Mouse (Mus musculus) midbrain, embryonic 11.5 days (tissue): Measurements from ENCODE around the gene Tmem63c. TPM values are rescaled to one million over a fixed set of nuclear protein-coding genes. Genes with fewer than 3 reads are reported as not detected.
A peak's percentile ranks its signal among the peaks of the same experiment; 100 is the strongest.

Source experiments
- ATAC-seq: fragments of 200-750 bp; cut with Nextera tagmentation; 2 replicates; pipeline ENCODE4 v1.8.0; 2017; ENCODE audit warnings: moderate TSS enrichment, moderate library complexity; ENCODE audit not compliant: low FRiP score
- DNase-seq: peaks from one replicate; pipeline ENCODE4 v3.0.0; 2015; ENCODE audit warnings: low spot score; ENCODE audit errors: missing footprints
- H3K27ac ChIP-seq: fragments of 300-500 bp; sonication (generic); 2 replicates; pipeline ENCODE4 v1.5.1; 2014; ENCODE audit warnings: low read depth, low read length
- H3K27me3 ChIP-seq: fragments of 300-500 bp; sonication (generic); 2 replicates; pipeline ENCODE4 v1.6.1; 2014; ENCODE audit warnings: mild to moderate bottlenecking, low read length, moderate library complexity, mixed read lengths; ENCODE audit not compliant: control insufficient read depth, insufficient read depth
- H3K36me3 ChIP-seq: fragments of 300-500 bp; sonication (generic); 2 replicates; pipeline ENCODE4 v1.6.1; 2014; ENCODE audit warnings: mild to moderate bottlenecking, low read length, moderate library complexity, mixed read lengths; ENCODE audit not compliant: control insufficient read depth, insufficient read depth
- H3K4me1 ChIP-seq: fragments of 300-500 bp; sonication (generic); 2 replicates; pipeline ENCODE4 v1.6.1; 2014; ENCODE audit warnings: low read length; ENCODE audit not compliant: control insufficient read depth, insufficient read depth
- H3K4me2 ChIP-seq: fragments of 300-500 bp; sonication (generic); 2 replicates; pipeline ENCODE4 v1.6.1; 2014; ENCODE audit warnings: mild to moderate bottlenecking, moderate library complexity
- H3K4me3 ChIP-seq: fragments of 300-500 bp; sonication (generic); 2 replicates; pipeline ENCODE4 v1.5.1; 2014; ENCODE audit warnings: low read depth, low read length
- H3K9ac ChIP-seq: fragments of 300-500 bp; sonication (generic); 2 replicates; pipeline ENCODE4 v1.6.1; 2014; ENCODE audit warnings: low read length
- H3K9me3 ChIP-seq: fragments of 300-500 bp; sonication (generic); 2 replicates; pipeline ENCODE4 v1.6.1; 2016; ENCODE audit warnings: low read length; ENCODE audit not compliant: control insufficient read depth
- WGBS: fragments of 180-500 bp; shearing (Covaris S2); extraction: QIAGEN DNeasy Blood & Tissue Kit; methylation state at CpG from one replicate; pipeline ENCODE4 v1.1.7; 2014; 5-methylcytosine and 5-hydroxymethylcytosine counted together
- polyA plus RNA-seq: library from polyadenylated mRNA; unstranded; fragments of >200 nt; fragmentation: Nextera tagmentation; extraction: Ambion mirVana; gene quantifications from 2 replicates; pipeline ENCODE4 v1.2.1, GENCODE M21; 2014

Gene Tmem63c
- 0.64 and 0.77 TPM in 2 replicates for polyA plus RNA-seq

GRCm38 (mm10) chr12:87021040-87021439, at the start of gene Tmem63c:
Tmem63c (plus strand) TSS chr12:87021340.
- Histone ChIP-seq H3K4me2 (no peak within 1 kb of the TSS), H3K27me3 (no peaks in the 10 kb centered on the region), H3K9ac (no peak within 1 kb of the TSS), H3K36me3 (no peaks in the 10 kb centered on the region), H3K4me1 (no peaks in the 10 kb centered on the region), H3K9me3 (no peaks in the 10 kb centered on the region), H3K4me3 (no peak within 1 kb of the TSS), H3K27ac (no peak within 1 kb of the TSS)
- DNase-seq, result no peak
- no peak for ATAC-seq
- 78% methylated on average over 6 of the region's 6 CpGs for WGBS

GRCm38 (mm10) chr12:86973216-86973615, 47.9 kb upstream of the Tmem63c start:
- Histone ChIP-seq H3K27ac (no peak overlapping the region), H3K9ac (no peak overlapping the region), H3K4me2 (no peak overlapping the region), H3K27me3 (peaks cover 2% of the 10 kb centered on the region; the same call in 1 of the 2 replicates), H3K36me3 (no peaks in the 10 kb centered on the region), H3K9me3 (no peaks in the 10 kb centered on the region), H3K4me1 (peaks cover 6% of the 10 kb centered on the region), H3K4me3 (no peak overlapping the region)
- no peak for DNase-seq
- no peak for ATAC-seq
- 80% methylated on average over 7 of the region's 7 CpGs for WGBS

- H3K4me3 ChIP-seq, result no peak overlapping the region
- 32% methylated on average over 8 of the region's 8 CpGs for WGBS
- ATAC-seq (no peak), DNase-seq (no peak)
- no peak overlapping the region for H3K27ac ChIP-seq
- H3K9me3 ChIP-seq, result no peaks in the 10 kb centered on the region
- H3K4me2 ChIP-seq, result no peak overlapping the region
- no peak overlapping the region for H3K9ac ChIP-seq
- peaks cover 2% of the 10 kb centered on the region; the same call in 1 of the 2 replicates for H3K27me3 ChIP-seq
- H3K4me1 ChIP-seq, result peaks cover 6% of the 10 kb centered on the region
- no peaks in the 10 kb centered on the region for H3K36me3 ChIP-seq
Observed at GRCm38 (mm10) chr12:86973706-86974105, 47.4 kb upstream of the Tmem63c start.

GRCm38 (mm10) chr12:86974387-86975288, 46.5 kb upstream of the Tmem63c start:
- peak overlapping the region; percentile 46 for H3K4me2 ChIP-seq
- 6% methylated on average over 40 of the region's 40 CpGs for WGBS
- no peaks in the 10 kb centered on the region for H3K9me3 ChIP-seq
- ATAC-seq (peak; percentile 80), DNase-seq (peak; percentile 99)
- peak overlapping the region; percentile 48 for H3K9ac ChIP-seq
- H3K36me3 ChIP-seq, result no peaks in the 10 kb centered on the region
- H3K27me3 ChIP-seq, result peaks cover 2% of the 10 kb centered on the region; the same call in 1 of the 2 replicates
- H3K4me1 ChIP-seq, result peaks cover 6% of the 10 kb centered on the region
- H3K27ac ChIP-seq, result no peak overlapping the region
- peak overlapping the region; percentile 23 for H3K4me3 ChIP-seq

- no peak for DNase-seq
- no peaks in the 10 kb centered on the region for H3K36me3 ChIP-seq
- no peak overlapping the region for H3K27ac ChIP-seq
- H3K4me3 ChIP-seq, result no peak overlapping the region
- WGBS, result 47% methylated on average over 10 of the region's 10 CpGs
- peaks cover 2% of the 10 kb centered on the region; the same call in 1 of the 2 replicates for H3K27me3 ChIP-seq
- H3K4me1 ChIP-seq, result peaks cover 6% of the 10 kb centered on the region
- H3K9me3 ChIP-seq, result no peaks in the 10 kb centered on the region
- no peak overlapping the region for H3K4me2 ChIP-seq
- H3K9ac ChIP-seq, result no peak overlapping the region
- no peak for ATAC-seq
Observed at GRCm38 (mm10) chr12:86975761-86976160, 45.4 kb upstream of the Tmem63c start.

- no peak for ATAC-seq
- H3K4me2 ChIP-seq, result no peak overlapping the region
- no peaks in the 10 kb centered on the region for H3K9me3 ChIP-seq
- DNase-seq, result no peak
- H3K27ac ChIP-seq, result no peak overlapping the region
- peaks cover 5% of the 10 kb centered on the region for H3K27me3 ChIP-seq
- H3K9ac ChIP-seq, result no peak overlapping the region
- peaks cover 6% of the 10 kb centered on the region for H3K4me1 ChIP-seq
- no peaks in the 10 kb centered on the region for H3K36me3 ChIP-seq
- WGBS, result 62% methylated on average over 6 of the region's 6 CpGs
- no peak overlapping the region for H3K4me3 ChIP-seq
Observed at GRCm38 (mm10) chr12:86976511-86977168, 44.5 kb upstream of the Tmem63c start.

- WGBS, result 32% methylated on average over 15 of the region's 15 CpGs
- no peak overlapping the region for H3K4me2 ChIP-seq
- no peak overlapping the region for H3K4me3 ChIP-seq
- H3K36me3 ChIP-seq, result no peaks in the 10 kb centered on the region
- H3K27me3 ChIP-seq, result peaks cover 9% of the 10 kb centered on the region
- DNase-seq, result no peak
- peaks cover 6% of the 10 kb centered on the region for H3K4me1 ChIP-seq
- ATAC-seq, result no peak
- no peak overlapping the region for H3K27ac ChIP-seq
- no peak overlapping the region for H3K9ac ChIP-seq
- no peaks in the 10 kb centered on the region for H3K9me3 ChIP-seq
Observed at GRCm38 (mm10) chr12:86977833-86978232, 43.3 kb upstream of the Tmem63c start.

- H3K36me3 ChIP-seq, result no peaks in the 10 kb centered on the region
- no peaks in the 10 kb centered on the region for H3K9me3 ChIP-seq
- H3K4me2 ChIP-seq, result no peak overlapping the region
- WGBS, result 28% methylated on average over 9 of the region's 9 CpGs
- no peak overlapping the region for H3K27ac ChIP-seq
- ATAC-seq (no peak), DNase-seq (no peak)
- H3K4me1 ChIP-seq, result peaks cover 4% of the 10 kb centered on the region
- no peak overlapping the region for H3K9ac ChIP-seq
- H3K4me3 ChIP-seq, result no peak overlapping the region
- H3K27me3 ChIP-seq, result peaks cover 32% of the 10 kb centered on the region
Observed at GRCm38 (mm10) chr12:86981180-86981579, 40.0 kb upstream of the Tmem63c start.
